Mouse (Mus musculus): ENCODE data around the gene Akr1d1. TPM values are rescaled to one million over a fixed set of nuclear protein-coding genes. Genes with fewer than 3 reads are reported as not detected.

The Akr1d1 gene
- polyA plus RNA-seq, 1 experiment from 2014 or later: not detected

GRCm38 (mm10) chr6:37617431-37618011 lies 87.5 kb downstream of the Akr1d1 start:
- no peaks in the 10 kb centered on the region for H3K27me3 ChIP-seq (replicated peaks; ENCODE audit: control insufficient read depth, insufficient read depth, low read length)
- peak overlapping the region; percentile 56 for H3K27ac ChIP-seq (replicated peaks; ENCODE audit: low read depth, low read length)
- peaks cover 5% of the 10 kb centered on the region; the same call in 1 of the 2 replicates for H3K4me1 ChIP-seq (ENCODE audit: control insufficient read depth, insufficient read depth, low read length)
- 15% methylated on average over 10 of the region's 10 CpGs for WGBS
- no peaks in the 10 kb centered on the region for H3K36me3 ChIP-seq (ENCODE audit: control insufficient read depth, insufficient read depth, low read length)
- DNase-seq (ENCODE audit: low spot score) (peak; percentile 84), ATAC-seq (ENCODE audit: low read depth) (peak; percentile 69; the same call in 1 of the 2 replicates)
- no peak overlapping the region for H3K9ac ChIP-seq (ENCODE audit: low read depth, low read length)
- peak overlapping the region; percentile 25; the same call in 1 of the 2 replicates for H3K4me2 ChIP-seq (ENCODE audit: low read depth, low read length)
- no peak overlapping the region for H3K4me3 ChIP-seq (ENCODE audit: low read depth, low read length)
- no peaks in the 10 kb centered on the region for H3K9me3 ChIP-seq (ENCODE audit: control insufficient read depth, low read length)

Other genes with a start within 250 kb of the Akr1d1 start
- 0.92 and 1.0 TPM in 2 replicates for gene Dgki, start 230.0 kb upstream of the Akr1d1 start, polyA plus RNA-seq (2014; fragmentation: Nextera tagmentation; extraction: Ambion mirVana)
- gene Creb3l2, start 88.0 kb upstream of the Akr1d1 start, polyA plus RNA-seq (2014; fragmentation: Nextera tagmentation; extraction: Ambion mirVana): 34.5 and 35.3 TPM in 2 replicates